Mouse (Mus musculus): ENCODE measurements at regions not wholly inside any gene's neighbourhood (a gene's known extent, or its start where the extent isn't known, plus 50 kb on each side); places are given as distances from the start of the nearest gene placed in this dataset.
A peak's percentile ranks its signal among the peaks of the same experiment; 100 is the strongest.

- H3K9ac ChIP-seq (ENCODE audit: low read depth, low read length), result no peak overlapping the region
- no peak overlapping the region for H3K4me2 ChIP-seq (ENCODE audit: low read length)
- no peaks in the 10 kb centered on the region for H3K4me1 ChIP-seq (ENCODE audit: control insufficient read depth, insufficient read depth, low read length)
- no peaks in the 10 kb centered on the region for H3K36me3 ChIP-seq (ENCODE audit: control insufficient read depth, insufficient read depth, low read length)
- no peaks in the 10 kb centered on the region for H3K9me3 ChIP-seq (replicated peaks; ENCODE audit: control insufficient read depth, low read length, poor library complexity, severe bottlenecking)
- H3K27me3 ChIP-seq (ENCODE audit: control insufficient read depth, insufficient read depth, low read depth, low read length), result no peaks in the 10 kb centered on the region
- no peak overlapping the region for H3K27ac ChIP-seq (ENCODE audit: low read length)
- H3K4me3 ChIP-seq (ENCODE audit: low read depth, low read length), result no peak overlapping the region
- 87% methylated on average over 4 of the region's 4 CpGs for WGBS
- no peak for ATAC-seq
These were observed 58.0 kb upstream of the Golim4 start for GRCm38 (mm10) chr3:76014766-76015165.

GRCm38 (mm10) chr3:76008564-76009183 is 51.9 kb upstream of the Golim4 start:
- Histone ChIP-seq H3K4me1 (ENCODE audit: control insufficient read depth, insufficient read depth, low read length) (no peaks in the 10 kb centered on the region), H3K9me3 (replicated peaks; ENCODE audit: control insufficient read depth, low read length, poor library complexity, severe bottlenecking) (no peaks in the 10 kb centered on the region), H3K4me2 (ENCODE audit: low read length) (no peak overlapping the region), H3K27me3 (ENCODE audit: control insufficient read depth, insufficient read depth, low read depth, low read length) (no peaks in the 10 kb centered on the region), H3K27ac (ENCODE audit: low read length) (no peak overlapping the region), H3K9ac (ENCODE audit: low read depth, low read length) (no peak overlapping the region), H3K4me3 (ENCODE audit: low read depth, low read length) (no peak overlapping the region), H3K36me3 (ENCODE audit: control insufficient read depth, insufficient read depth, low read length) (no peaks in the 10 kb centered on the region)
- peak; percentile 76 for ATAC-seq
- WGBS, result 24% methylated on average over 3 of the region's 3 CpGs
